Mouse (Mus musculus) NIH3T3 (cell line): Measurements from ENCODE around the gene Wdr95.
"Not testable (repeated sequence)": the region's sequence is repeated elsewhere in the genome, so short reads cannot be mapped to it uniquely, and the experiment has no call there.

Source experiments
- DNase-seq: peaks from one replicate; pipeline ENCODE4 v3.0.0-alpha.2; 2012; ENCODE audit warnings: low read depth

Wdr95 gene

GRCm38 (mm10) chr5:149517116-149517515, 11.4 kb upstream of the Wdr95 start:
- no peak for DNase-seq

- DNase-seq = no peak
Observed at GRCm38 (mm10) chr5:149520806-149521205, 7.7 kb upstream of the Wdr95 start.

- DNase-seq = no peak
Observed at GRCm38 (mm10) chr5:149523856-149524241, 4.6 kb upstream of the Wdr95 start.

GRCm38 (mm10) chr5:149524242-149524858, 4.1 kb upstream of the Wdr95 start:
- peak; percentile 96 for DNase-seq

- peak; percentile 47 for DNase-seq
Observed at GRCm38 (mm10) chr5:149525055-149525785, 3.3 kb upstream of the Wdr95 start.

GRCm38 (mm10) chr5:149526467-149526951, 2.0 kb upstream of the Wdr95 start:
- peak; percentile 85 for DNase-seq

- DNase-seq = not testable (repeated sequence)
Observed at GRCm38 (mm10) chr5:149527292-149527691, 1.2 kb upstream of the Wdr95 start.

GRCm38 (mm10) chr5:149533847-149534246, 5.4 kb downstream of the Wdr95 start:
- DNase-seq = no peak

GRCm38 (mm10) chr5:149536005-149536404, 7.5 kb downstream of the Wdr95 start:
- DNase-seq = no peak

- DNase-seq = peak; percentile 54
Observed at GRCm38 (mm10) chr5:149537796-149538511, 9.5 kb downstream of the Wdr95 start.

- DNase-seq = peak; percentile 42
Observed at GRCm38 (mm10) chr5:149538531-149538930, 10.1 kb downstream of the Wdr95 start.

- peak; percentile 52 for DNase-seq
Observed at GRCm38 (mm10) chr5:149539051-149539450, 10.6 kb downstream of the Wdr95 start.

GRCm38 (mm10) chr5:149551179-149551578, 22.7 kb downstream of the Wdr95 start:
- DNase-seq = no peak

GRCm38 (mm10) chr5:149552742-149553141, 24.3 kb downstream of the Wdr95 start:
- DNase-seq = peak; percentile 44

- no peak for DNase-seq
Observed at GRCm38 (mm10) chr5:149553373-149553772, 24.9 kb downstream of the Wdr95 start.

GRCm38 (mm10) chr5:149554397-149554796, 25.9 kb downstream of the Wdr95 start:
- DNase-seq = no peak

- no peak for DNase-seq
Observed at GRCm38 (mm10) chr5:149560903-149561588, 32.6 kb downstream of the Wdr95 start.

GRCm38 (mm10) chr5:149566026-149566425, 37.5 kb downstream of the Wdr95 start:
- no peak for DNase-seq

- peak; percentile 43 for DNase-seq
Observed at GRCm38 (mm10) chr5:149566957-149567356, 38.5 kb downstream of the Wdr95 start.

GRCm38 (mm10) chr5:149568993-149569392, 40.5 kb downstream of the Wdr95 start:
- no peak for DNase-seq

- no peak for DNase-seq
Observed at GRCm38 (mm10) chr5:149576977-149577376, 48.5 kb downstream of the Wdr95 start.

GRCm38 (mm10) chr5:149577449-149577848, 49.0 kb downstream of the Wdr95 start:
- DNase-seq = no peak
